Mouse (Mus musculus) liver, embryonic 11.5 days (tissue): ENCODE results near the gene Lrrc4c. TPM values are rescaled to one million over a fixed set of nuclear protein-coding genes. Genes with fewer than 3 reads are reported as not detected.

Experiments used
- ATAC-seq: fragments of 200-750 bp; cut with Nextera tagmentation; replicated peaks from 2 replicates; pipeline ENCODE4 v1.8.0; 2017; ENCODE audit warnings: moderate number of reproducible peaks, mild to moderate bottlenecking, moderate TSS enrichment, moderate library complexity; ENCODE audit not compliant: low FRiP score
- DNase-seq: peaks from one replicate; pipeline ENCODE4 v3.0.0-alpha.2; 2017; ENCODE audit warnings: low spot score
- H3K27ac ChIP-seq: fragments of 300-500 bp; sonication (generic); 2 replicates; pipeline ENCODE4 v1.5.1; 2014; ENCODE audit warnings: mild to moderate bottlenecking, low read depth, low read length, control low read depth
- H3K27me3 ChIP-seq: fragments of 300-500 bp; sonication (generic); replicated peaks from 2 replicates; pipeline ENCODE4 v1.6.1; 2014; ENCODE audit warnings: low read length, mixed read lengths; ENCODE audit not compliant: control insufficient read depth, insufficient read depth
- H3K36me3 ChIP-seq: fragments of 300-500 bp; sonication (generic); 2 replicates; pipeline ENCODE4 v1.6.1; 2014; ENCODE audit warnings: mild to moderate bottlenecking, low read length, moderate library complexity, mixed read lengths; ENCODE audit not compliant: control insufficient read depth, insufficient read depth
- H3K4me1 ChIP-seq: fragments of 300-500 bp; sonication (generic); replicated peaks from 2 replicates; pipeline ENCODE4 v1.6.1; 2014; ENCODE audit warnings: low read length, mixed read lengths; ENCODE audit not compliant: control insufficient read depth, insufficient read depth
- H3K4me2 ChIP-seq: fragments of 300-500 bp; sonication (generic); 2 replicates; pipeline ENCODE4 v1.6.1; 2014; ENCODE audit warnings: mild to moderate bottlenecking, control low read depth, moderate library complexity
- H3K4me3 ChIP-seq: fragments of 300-500 bp; sonication (generic); 2 replicates; pipeline ENCODE4 v1.5.1; 2014; ENCODE audit warnings: low read depth, low read length, control low read depth
- H3K9ac ChIP-seq: fragments of 300-500 bp; sonication (generic); 2 replicates; pipeline ENCODE4 v1.6.1; 2014; ENCODE audit warnings: low read depth, low read length, control low read depth
- H3K9me3 ChIP-seq: fragments of 300-500 bp; sonication (generic); 2 replicates; pipeline ENCODE4 v1.6.1; 2016; ENCODE audit warnings: low read length, inconsistent platforms, mixed read lengths; ENCODE audit not compliant: control insufficient read depth
- WGBS: fragments of 180-500 bp; shearing (Covaris S2); extraction: QIAGEN DNeasy Blood & Tissue Kit; methylation state at CpG from one replicate; pipeline ENCODE4 v1.1.7; 2014; 5-methylcytosine and 5-hydroxymethylcytosine counted together
- polyA plus RNA-seq: library from polyadenylated mRNA; unstranded; fragments of >200 nt; fragmentation: Nextera tagmentation; extraction: Ambion mirVana; gene quantifications from 2 replicates; pipeline ENCODE4 v1.2.1, GENCODE M21; 2014

Lrrc4c gene
- polyA plus RNA-seq, 1 experiment from 2014 or later: 0.75 TPM

GRCm38 (mm10) chr2:97568954-97569353 is 1251.0 kb downstream of the Lrrc4c start:
- DNase-seq: no peak
- no peaks in the 10 kb centered on the region for H3K9me3 ChIP-seq
- H3K36me3 ChIP-seq: no peaks in the 10 kb centered on the region
- H3K4me2 ChIP-seq: no peak overlapping the region
- 80% methylated on average over 2 of the region's 2 CpGs for WGBS
- H3K9ac ChIP-seq: no peak overlapping the region
- no peaks in the 10 kb centered on the region for H3K27me3 ChIP-seq
- H3K27ac ChIP-seq: no peak overlapping the region
- no peak for ATAC-seq
- no peaks in the 10 kb centered on the region for H3K4me1 ChIP-seq
- H3K4me3 ChIP-seq: no peak overlapping the region

- no peaks in the 10 kb centered on the region for H3K4me1 ChIP-seq
- no peak for ATAC-seq
- no peak overlapping the region for H3K9ac ChIP-seq
- DNase-seq: no peak
- H3K27ac ChIP-seq: no peak overlapping the region
- H3K27me3 ChIP-seq: no peaks in the 10 kb centered on the region
- H3K4me3 ChIP-seq: no peak overlapping the region
- H3K9me3 ChIP-seq: no peaks in the 10 kb centered on the region
- no peak overlapping the region for H3K4me2 ChIP-seq
- no peaks in the 10 kb centered on the region for H3K36me3 ChIP-seq
These were observed 1257.0 kb downstream of the Lrrc4c start for GRCm38 (mm10) chr2:97574921-97575320.

- H3K4me3 ChIP-seq: no peak overlapping the region
- no peak for DNase-seq
These were observed 1263.2 kb downstream of the Lrrc4c start for GRCm38 (mm10) chr2:97581132-97581531.

GRCm38 (mm10) chr2:97586322-97586721 is 1268.4 kb downstream of the Lrrc4c start:
- WGBS: 76% methylated on average over 3 of the region's 3 CpGs

More at GRCm38 (mm10) chr2:97581132-97581531, 1263.2 kb downstream of the Lrrc4c start:
- no peak for ATAC-seq
- no peaks in the 10 kb centered on the region for H3K4me1 ChIP-seq
- WGBS: 82% methylated on average over 2 of the region's 2 CpGs
- H3K27me3 ChIP-seq: no peaks in the 10 kb centered on the region
- H3K9me3 ChIP-seq: no peaks in the 10 kb centered on the region
- no peaks in the 10 kb centered on the region for H3K36me3 ChIP-seq
- H3K27ac ChIP-seq: no peak overlapping the region
- H3K4me2 ChIP-seq: no peak overlapping the region
- H3K9ac ChIP-seq: no peak overlapping the region

GRCm38 (mm10) chr2:97590563-97590962 is 1272.6 kb downstream of the Lrrc4c start:
- no peak overlapping the region for H3K9ac ChIP-seq
- DNase-seq (no peak), ATAC-seq (no peak)
- H3K36me3 ChIP-seq: no peaks in the 10 kb centered on the region
- WGBS: 87% methylated on average over 3 of the region's 3 CpGs
- no peak overlapping the region for H3K27ac ChIP-seq
- no peak overlapping the region for H3K4me3 ChIP-seq
- H3K9me3 ChIP-seq: no peaks in the 10 kb centered on the region
- H3K4me2 ChIP-seq: no peak overlapping the region
- H3K27me3 ChIP-seq: no peaks in the 10 kb centered on the region
- H3K4me1 ChIP-seq: no peaks in the 10 kb centered on the region

More at GRCm38 (mm10) chr2:97586322-97586721, 1268.4 kb downstream of the Lrrc4c start:
- ATAC-seq: no peak
- Histone ChIP-seq H3K36me3 (no peaks in the 10 kb centered on the region), H3K4me1 (no peaks in the 10 kb centered on the region), H3K27me3 (no peaks in the 10 kb centered on the region), H3K9ac (no peak overlapping the region), H3K4me2 (no peak overlapping the region), H3K27ac (no peak overlapping the region), H3K9me3 (no peaks in the 10 kb centered on the region), H3K4me3 (no peak overlapping the region)
- DNase-seq: no peak

GRCm38 (mm10) chr2:97604182-97604581 is 1286.2 kb downstream of the Lrrc4c start:
- ATAC-seq (no peak), DNase-seq (no peak)
- H3K27ac ChIP-seq: no peak overlapping the region
- H3K27me3 ChIP-seq: no peaks in the 10 kb centered on the region
- H3K36me3 ChIP-seq: no peaks in the 10 kb centered on the region
- no peak overlapping the region for H3K4me3 ChIP-seq
- H3K4me2 ChIP-seq: no peak overlapping the region
- H3K9me3 ChIP-seq: no peaks in the 10 kb centered on the region
- WGBS: 68% methylated on average over 3 of the region's 3 CpGs
- no peaks in the 10 kb centered on the region for H3K4me1 ChIP-seq
- H3K9ac ChIP-seq: no peak overlapping the region

GRCm38 (mm10) chr2:97604688-97605215 is 1286.8 kb downstream of the Lrrc4c start:
- Histone ChIP-seq H3K9ac (no peak overlapping the region), H3K4me2 (no peak overlapping the region), H3K27me3 (no peaks in the 10 kb centered on the region), H3K9me3 (no peaks in the 10 kb centered on the region), H3K36me3 (no peaks in the 10 kb centered on the region), H3K4me1 (no peaks in the 10 kb centered on the region), H3K4me3 (no peak overlapping the region), H3K27ac (no peak overlapping the region)
- ATAC-seq (no peak), DNase-seq (no peak)
- 65% methylated on average over 3 of the region's 3 CpGs for WGBS

GRCm38 (mm10) chr2:97609436-97609835 is 1291.5 kb downstream of the Lrrc4c start:
- Histone ChIP-seq H3K27me3 (no peaks in the 10 kb centered on the region), H3K4me1 (no peaks in the 10 kb centered on the region), H3K9me3 (no peaks in the 10 kb centered on the region), H3K4me2 (no peak overlapping the region), H3K4me3 (no peak overlapping the region), H3K9ac (no peak overlapping the region), H3K36me3 (no peaks in the 10 kb centered on the region), H3K27ac (no peak overlapping the region)
- ATAC-seq: no peak
- no peak for DNase-seq

GRCm38 (mm10) chr2:97610566-97610965 is 1292.6 kb downstream of the Lrrc4c start:
- Histone ChIP-seq H3K4me2 (no peak overlapping the region), H3K27me3 (no peaks in the 10 kb centered on the region), H3K4me1 (no peaks in the 10 kb centered on the region), H3K9me3 (no peaks in the 10 kb centered on the region), H3K36me3 (no peaks in the 10 kb centered on the region), H3K9ac (no peak overlapping the region), H3K4me3 (no peak overlapping the region), H3K27ac (no peak overlapping the region)
- WGBS: 77% methylated on average over 2 of the region's 2 CpGs
- ATAC-seq: no peak
- DNase-seq: no peak
